Mouse (Mus musculus) naive thymus-derived CD4-positive, alpha-beta T cell, adult 2 months (primary cell): ENCODE results near the gene Flna.
A peak's percentile ranks its signal among the peaks of the same experiment; 100 is the strongest.
"Not testable (repeated sequence)": the region's sequence is repeated elsewhere in the genome, so short reads cannot be mapped to it uniquely, and the experiment has no call there.

Experiments
- DNase-seq: peaks from one replicate; pipeline ENCODE4 v3.0.0-alpha.2; 2011; ENCODE audit warnings: low read depth

Flna gene

GRCm38 (mm10) chrX:74246213-74246681, 3.4 kb downstream of the Flna start:
- peak; percentile 90 for DNase-seq

- DNase-seq: peak; percentile 65
Observed at GRCm38 (mm10) chrX:74245687-74246086, 3.9 kb downstream of the Flna start.

- no peak for DNase-seq
Observed at GRCm38 (mm10) chrX:74245107-74245506, 4.5 kb downstream of the Flna start.

- DNase-seq: peak; percentile 48
Observed at GRCm38 (mm10) chrX:74244614-74245083, 5.0 kb downstream of the Flna start.

GRCm38 (mm10) chrX:74243807-74244206, 5.8 kb downstream of the Flna start:
- DNase-seq: peak; percentile 87

- no peak for DNase-seq
Observed at GRCm38 (mm10) chrX:74243396-74243795, 6.2 kb downstream of the Flna start.

- no peak for DNase-seq
Observed at GRCm38 (mm10) chrX:74240332-74240731, 9.3 kb downstream of the Flna start.

GRCm38 (mm10) chrX:74233196-74233595, 16.4 kb downstream of the Flna start:
- no peak for DNase-seq

GRCm38 (mm10) chrX:74230038-74230437, 19.6 kb downstream of the Flna start:
- DNase-seq: no peak

GRCm38 (mm10) chrX:74220099-74220498, 29.5 kb downstream of the Flna start:
- DNase-seq: not testable (repeated sequence)

- DNase-seq: no peak
Observed at GRCm38 (mm10) chrX:74219449-74219848, 30.2 kb downstream of the Flna start.

- DNase-seq: no peak
Observed at GRCm38 (mm10) chrX:74218496-74218895, 31.1 kb downstream of the Flna start.

- DNase-seq: no peak
Observed at GRCm38 (mm10) chrX:74203556-74203955, 46.1 kb downstream of the Flna start.

GRCm38 (mm10) chrX:74176959-74177358, 72.7 kb downstream of the Flna start, which contains the start of gene Tktl1:
Tktl1 (plus strand) TSS chrX:74177259.
- DNase-seq: no peak
